Mouse (Mus musculus): Measurements from ENCODE around the gene Ace3. TPM values are rescaled to one million over a fixed set of nuclear protein-coding genes. Genes with fewer than 3 reads are reported as not detected.

Ace3 gene
- not detected in 2 replicates for polyA plus RNA-seq (2015; fragmentation: Nextera tagmentation; extraction: Ambion mirVana)

DNA sequence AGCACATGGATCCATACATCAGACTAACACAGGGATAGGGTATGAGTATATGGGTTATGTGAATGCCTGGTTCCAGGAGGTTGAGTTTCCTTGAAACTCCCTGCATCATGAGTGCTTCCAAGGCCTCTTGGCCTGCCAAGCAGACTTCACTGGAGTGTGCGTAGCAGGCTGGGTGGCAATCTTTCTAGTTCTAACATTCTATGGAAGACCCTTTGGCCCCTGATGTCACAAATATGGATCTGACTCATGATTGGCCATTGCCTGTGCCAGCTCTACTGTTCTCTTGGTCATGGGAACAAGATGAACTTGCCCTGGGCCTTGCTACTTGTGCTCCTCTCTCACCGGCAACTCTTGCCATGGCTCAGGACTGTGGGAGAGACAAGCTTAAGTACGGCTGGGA is at the start of gene Ace3:
Gene Ace3, plus strand, starts transcription at position 301 of the 400 bp plus-strand sequence.

DNA sequence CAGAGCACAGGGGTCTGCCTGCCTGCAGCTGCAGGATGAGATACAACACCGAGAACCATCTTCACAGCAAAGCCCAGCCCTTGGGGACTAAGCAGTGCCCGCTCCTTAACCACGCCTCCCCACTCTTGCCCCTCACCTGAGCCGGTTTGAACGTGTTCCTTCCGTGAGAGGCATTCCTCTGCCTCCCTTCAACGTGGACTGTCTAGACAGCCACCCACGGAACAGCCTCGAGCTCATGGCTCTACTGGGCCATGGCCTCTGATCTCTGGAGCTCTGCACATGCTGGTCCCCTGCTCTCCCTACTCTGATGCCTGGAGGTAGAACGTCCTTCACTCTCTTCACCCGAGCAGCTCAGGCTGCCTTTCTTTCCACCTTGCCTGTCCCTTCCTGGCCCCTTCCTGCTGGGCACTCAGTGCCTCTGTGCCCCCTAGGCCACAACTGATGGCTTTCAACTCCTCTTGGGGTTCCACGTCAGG is 41.5 kb upstream of the Ace3 start, which contains the start of gene Cyb561:
Gene Cyb561, minus strand, starts transcription at position 426 of the 476 bp plus-strand sequence.

DNA sequence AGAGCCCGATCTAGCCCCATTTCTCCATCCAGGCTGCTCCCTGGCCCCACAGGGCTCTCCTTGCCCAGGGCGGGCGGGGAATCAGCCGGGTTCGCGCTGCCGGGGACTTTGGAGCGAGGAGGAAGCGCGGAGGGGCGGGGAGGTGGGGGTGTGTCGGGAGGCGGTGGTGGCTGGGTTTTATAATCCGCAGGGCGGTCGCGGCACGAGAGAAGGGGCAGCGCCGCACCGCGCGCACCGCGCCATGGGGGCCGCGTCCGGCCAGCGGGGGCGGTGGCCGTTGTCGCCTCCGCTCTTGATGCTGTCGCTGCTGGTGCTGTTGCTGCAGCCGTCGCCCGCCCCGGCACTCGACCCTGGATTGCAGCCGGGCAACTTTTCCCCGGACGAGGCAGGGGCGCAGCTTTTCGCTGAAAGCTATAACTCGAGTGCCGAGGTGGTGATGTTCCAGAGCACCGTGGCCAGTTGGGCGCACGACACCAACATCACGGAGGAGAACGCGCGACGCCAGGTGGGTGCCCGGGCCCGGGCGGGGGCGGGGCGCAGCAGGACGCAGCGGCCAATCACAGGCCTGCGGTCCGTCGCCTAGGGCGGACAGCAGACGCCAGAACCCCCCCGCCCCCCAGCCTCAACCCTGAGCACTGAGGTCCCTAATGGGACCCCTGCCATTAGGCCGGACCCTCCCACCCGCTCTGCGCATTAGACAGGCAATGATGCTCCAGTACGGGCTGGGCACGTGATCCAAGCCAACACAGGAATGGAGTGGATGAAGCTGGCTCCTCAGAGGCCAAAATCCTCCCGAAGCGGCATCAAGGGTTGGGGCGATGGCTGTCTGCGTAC is 26.5 kb upstream of the Ace3 start, which contains the start of gene Ace:
Gene Ace, plus strand, starts transcription at position 205 of the 834 bp plus-strand sequence.

DNA sequence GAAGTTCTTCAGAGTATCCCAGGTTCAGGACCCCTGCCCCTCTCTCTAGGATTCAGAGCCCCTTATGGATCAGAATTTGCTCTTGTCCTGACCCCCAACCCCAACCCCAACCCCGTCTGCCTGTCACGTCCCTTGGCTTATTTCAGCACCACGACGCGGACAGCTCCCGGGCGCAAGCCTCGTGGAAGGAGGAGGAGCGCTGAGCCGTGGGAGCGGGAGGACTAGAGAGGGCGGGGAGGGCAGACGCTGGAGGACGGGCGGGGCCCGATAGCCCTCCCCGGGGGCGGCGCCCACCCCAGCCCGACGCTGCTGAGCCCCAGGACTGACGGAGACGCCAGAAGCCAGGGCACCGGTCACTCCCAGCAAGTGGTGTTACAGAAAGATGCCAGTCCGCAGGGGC is 13.3 kb downstream of the Ace3 start, which contains the start of gene Kcnh6:
Gene Kcnh6, plus strand, starts transcription at position 304 of the 400 bp plus-strand sequence.

DNA sequence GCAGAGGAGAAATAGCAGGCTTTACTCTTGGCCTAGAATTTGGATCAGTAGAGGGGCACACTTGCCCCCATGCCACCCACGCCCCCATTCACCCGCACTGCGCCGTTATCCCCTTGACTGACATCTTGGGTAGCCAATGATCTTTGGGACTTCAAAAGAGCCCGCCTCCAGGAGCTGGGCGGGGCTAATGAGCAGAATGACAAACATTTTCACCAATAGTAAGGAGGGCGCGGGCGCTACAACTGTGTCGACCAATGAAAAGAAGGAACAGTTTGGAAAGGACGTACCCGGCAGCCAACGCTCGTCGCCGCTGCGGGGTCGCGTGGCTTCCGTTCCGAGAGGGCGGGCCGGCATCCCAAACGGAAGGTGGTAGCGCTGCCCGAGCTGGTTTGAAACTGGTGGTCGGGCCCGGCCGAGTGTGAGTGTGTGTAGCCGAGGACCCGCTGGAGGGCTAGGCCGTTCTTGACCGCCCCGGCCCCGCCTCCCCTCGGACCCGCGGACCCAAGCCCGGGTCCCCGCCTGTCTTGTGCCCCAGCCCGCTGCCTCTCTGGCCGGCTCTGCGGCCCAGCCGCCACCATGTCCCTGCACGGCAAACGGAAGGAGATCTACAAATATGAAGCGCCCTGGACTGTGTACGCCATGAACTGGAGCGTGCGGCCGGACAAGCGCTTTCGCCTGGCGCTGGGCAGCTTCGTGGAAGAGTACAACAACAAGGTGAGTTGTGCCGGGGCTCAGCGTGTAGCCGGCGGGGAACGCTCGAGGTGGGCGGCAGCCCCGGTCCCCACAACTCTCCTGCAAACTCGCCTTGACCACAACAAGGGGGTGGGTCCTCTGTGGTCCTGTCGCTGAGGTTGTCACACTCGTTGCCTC is 42.3 kb downstream of the Ace3 start, which contains the start of gene Dcaf7:
Gene Dcaf7, plus strand, starts transcription at position 325 of the 870 bp plus-strand sequence.

Other genes with a start within 250 kb of the Ace3 start
- 162 and 188 TPM in 2 replicates for gene Cyb561, start 41.3 kb upstream of the Ace3 start, polyA plus RNA-seq (2015; fragmentation: Nextera tagmentation; extraction: Ambion mirVana)
- 4.5 and 4.8 TPM in 2 replicates for gene Ace, start 26.7 kb upstream of the Ace3 start, polyA plus RNA-seq (2015; fragmentation: Nextera tagmentation; extraction: Ambion mirVana)
- 0.70 and 2.1 TPM in 2 replicates for gene Kcnh6, start 13.4 kb downstream of the Ace3 start, polyA plus RNA-seq (2015; fragmentation: Nextera tagmentation; extraction: Ambion mirVana)
- gene Dcaf7, start 42.2 kb downstream of the Ace3 start, polyA plus RNA-seq (2015; fragmentation: Nextera tagmentation; extraction: Ambion mirVana) = 29.6 and 39.0 TPM in 2 replicates
- gene Taco1, start 71.4 kb downstream of the Ace3 start, polyA plus RNA-seq (2015; fragmentation: Nextera tagmentation; extraction: Ambion mirVana) = 5.3 and 13.0 TPM in 2 replicates
- 18.2 and 19.0 TPM in 2 replicates for gene Map3k3, start 89.9 kb downstream of the Ace3 start, polyA plus RNA-seq (2015; fragmentation: Nextera tagmentation; extraction: Ambion mirVana)
- gene Gm10840, start 166.2 kb downstream of the Ace3 start, polyA plus RNA-seq (2015; fragmentation: Nextera tagmentation; extraction: Ambion mirVana) = 0.71 TPM in 1 of 2 replicates, not detected in the other
- 80.7 and 82.8 TPM in 2 replicates for gene Limd2, start 166.2 kb downstream of the Ace3 start, polyA plus RNA-seq (2015; fragmentation: Nextera tagmentation; extraction: Ambion mirVana)
- 11.3 and 16.9 TPM in 2 replicates for gene Strada, start 207.5 kb downstream of the Ace3 start, polyA plus RNA-seq (2015; fragmentation: Nextera tagmentation; extraction: Ambion mirVana)
- 51.4 and 75.4 TPM in 2 replicates for gene Ccdc47, start 221.7 kb downstream of the Ace3 start, polyA plus RNA-seq (2015; fragmentation: Nextera tagmentation; extraction: Ambion mirVana)
- 29.6 and 44.6 TPM in 2 replicates for gene Ddx42, start 222.3 kb downstream of the Ace3 start, polyA plus RNA-seq (2015; fragmentation: Nextera tagmentation; extraction: Ambion mirVana)

Measured in adrenal gland, postnatal 0 days (tissue).